Mouse (Mus musculus): ENCODE measurements around the gene Kcnh3. TPM values are rescaled to one million over a fixed set of nuclear protein-coding genes. Genes with fewer than 3 reads are reported as not detected.

Gene Kcnh3
- total RNA-seq (2023): not detected

DNA sequence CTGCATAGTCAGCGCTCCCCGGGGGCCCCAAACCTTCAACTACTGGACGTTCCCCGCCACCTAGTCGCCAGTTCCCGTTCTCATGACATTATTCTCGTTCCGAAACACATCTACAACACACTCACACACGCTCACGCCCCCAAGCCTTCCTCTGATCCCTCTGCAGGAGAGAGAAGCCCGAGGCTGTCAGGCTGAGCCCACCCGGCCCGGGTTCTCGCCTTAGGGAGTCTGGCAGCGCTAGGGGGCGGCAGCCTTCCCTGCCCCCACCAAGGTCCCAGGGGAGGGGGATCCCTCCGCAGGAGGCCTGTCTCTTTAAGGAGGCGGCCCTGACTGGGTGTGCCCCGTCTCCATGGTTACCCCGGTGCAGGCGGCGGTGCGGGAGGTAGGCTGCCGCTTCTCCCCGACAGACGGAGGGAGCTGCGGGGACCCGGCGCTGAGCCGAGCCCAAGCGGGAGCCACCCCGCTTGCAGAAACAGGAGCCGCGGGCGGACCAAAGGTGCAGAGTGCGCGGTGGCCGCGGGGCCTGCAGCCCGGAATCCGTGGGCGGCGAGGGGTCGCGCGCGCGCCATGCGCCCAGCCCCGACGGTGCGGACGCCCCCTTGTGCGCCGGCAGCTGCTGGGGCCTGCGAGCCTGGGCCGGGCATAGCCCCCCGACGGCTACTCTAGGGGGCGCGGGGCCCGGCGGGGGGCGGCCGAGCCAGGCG lies at the start of gene Kcnh3:
TSS of gene Kcnh3 (plus strand) at position 654 of the 704 bp plus-strand sequence.

DNA sequence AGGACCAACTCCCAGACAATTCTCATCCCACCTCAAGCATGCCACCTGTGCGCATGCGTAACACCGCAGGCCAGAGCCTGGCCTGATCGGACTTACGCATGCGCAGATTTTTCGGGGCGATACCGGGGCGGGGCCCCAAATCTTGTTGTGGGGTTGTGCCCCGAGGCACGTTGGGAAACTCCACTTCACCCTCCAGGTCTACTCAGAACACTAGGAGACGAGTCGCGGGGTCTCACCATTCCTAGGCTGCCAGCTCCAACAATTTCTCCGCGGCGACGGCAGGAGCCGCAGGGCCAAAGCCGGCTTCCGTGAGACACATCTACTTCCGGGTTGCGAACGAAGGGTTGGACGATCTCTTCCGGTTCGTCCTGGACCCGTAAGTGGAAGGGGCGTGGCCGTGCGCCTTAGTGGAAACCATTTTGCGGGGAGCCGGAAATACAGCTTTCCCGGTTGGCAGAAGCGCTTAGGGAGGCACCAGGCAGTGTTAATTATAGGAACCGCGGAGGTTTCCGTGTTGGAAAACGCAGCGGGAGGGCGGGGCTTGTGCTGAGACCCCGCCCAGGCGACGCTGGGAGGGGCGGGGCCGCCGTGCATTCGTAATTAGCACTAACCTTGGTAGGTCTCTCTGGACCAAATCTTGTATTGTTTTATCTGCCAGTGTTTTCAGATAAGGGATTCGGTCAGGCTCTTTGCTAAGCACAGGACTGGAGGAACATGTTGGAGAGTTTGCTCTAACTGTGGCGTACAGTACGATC lies 27.1 kb downstream of the Kcnh3 start, which contains the start of gene Mcrs1:
TSS of gene Mcrs1 (minus strand) at position 336 of the 755 bp plus-strand sequence.

Other genes starting within 250 kb of the Kcnh3 start
- gene Tuba1c, start 195.0 kb upstream of the Kcnh3 start, total RNA-seq (2023): 100 to 1,000 TPM; 255 TPM
- gene Prph, start 169.7 kb upstream of the Kcnh3 start, total RNA-seq (2023): under 1 TPM in 1 of 2 experiments, not detected in 1; 0.22 TPM
- gene Troap, start 150.3 kb upstream of the Kcnh3 start, total RNA-seq (2023): 10 to 100 TPM; 35.8 to 38.7 TPM
- not detected for gene C1ql4, start 137.0 kb upstream of the Kcnh3 start, total RNA-seq (2023)
- gene Dnajc22, start 131.7 kb upstream of the Kcnh3 start, total RNA-seq (2023): 1 to 10 TPM; 2.4 to 4.1 TPM
- under 1 TPM; 0.24 to 0.53 TPM for gene Spats2, start 98.9 kb upstream of the Kcnh3 start, total RNA-seq (2023)
- gene Mcrs1, start 27.1 kb downstream of the Kcnh3 start, total RNA-seq (2023): 10 to 100 TPM; 35.0 to 41.1 TPM
- gene Prpf40b, start 70.2 kb downstream of the Kcnh3 start, total RNA-seq (2023): 1 to 10 TPM; 1.0 to 2.6 TPM
- gene Fam186b, start 71.0 kb downstream of the Kcnh3 start, total RNA-seq (2023): not detected
- 10 to 100 TPM; 43.9 to 48.0 TPM for gene Fmnl3, start 145.6 kb downstream of the Kcnh3 start, total RNA-seq (2023)
- 100 to 1,000 TPM; 519 to 548 TPM for gene Tmbim6, start 168.0 kb downstream of the Kcnh3 start, total RNA-seq (2023)
- 1 to 10 TPM; 1.7 to 2.9 TPM for gene Nckap5l, start 232.9 kb downstream of the Kcnh3 start, total RNA-seq (2023)
- 1 to 10 TPM; 4.8 to 6.1 TPM for gene Bcdin3d, start 249.9 kb downstream of the Kcnh3 start, total RNA-seq (2023)

Measured in neutrophil, adult 83 days (primary cell).